Mouse (Mus musculus): ENCODE data around the gene Megf9. TPM values are rescaled to one million over a fixed set of nuclear protein-coding genes. Genes with fewer than 3 reads are reported as not detected.

Gene Megf9
- polyA plus RNA-seq, 1 experiment: 9.9 TPM

DNA sequence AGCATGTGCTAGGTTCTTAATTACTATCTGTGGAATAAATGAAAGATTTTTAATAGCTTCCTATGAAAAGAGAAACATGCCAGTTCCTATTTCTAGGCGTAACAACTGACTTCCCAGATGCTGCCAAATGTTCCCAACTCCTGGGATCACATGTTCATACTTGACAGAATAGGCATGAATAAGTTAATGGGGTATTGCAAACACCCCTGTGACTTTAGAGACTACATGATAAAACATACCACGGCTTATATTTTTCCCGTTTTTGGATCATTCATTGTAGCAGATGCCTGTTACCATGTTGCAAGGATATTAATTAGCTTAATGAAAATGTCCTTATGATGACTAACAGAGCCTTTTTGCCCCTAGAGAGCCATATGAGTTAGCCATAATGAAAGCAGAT lies 88.0 kb downstream of the Megf9 start:
- DNase-seq (ENCODE audit: low spot score): no peak

DNA sequence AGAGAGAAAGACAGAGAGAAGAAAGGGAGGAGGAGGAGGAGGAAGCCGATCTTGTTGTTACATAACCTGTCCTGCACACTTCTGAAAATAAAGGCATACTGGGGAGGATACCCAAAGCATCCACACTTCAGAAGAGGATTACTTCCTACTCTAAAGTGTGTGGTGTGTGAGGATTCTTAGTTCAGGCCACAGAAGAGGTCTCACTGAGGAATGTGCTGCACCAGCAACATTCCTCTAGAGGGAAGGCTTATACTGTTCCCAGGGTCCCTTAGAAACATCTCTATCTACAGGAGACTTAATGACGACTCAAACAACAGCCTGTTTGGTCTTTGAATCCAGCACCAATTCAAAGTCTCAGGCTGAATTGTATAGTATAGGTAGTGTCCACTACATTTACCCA lies 114.6 kb downstream of the Megf9 start:
- DNase-seq (ENCODE audit: low spot score): no peak

DNA sequence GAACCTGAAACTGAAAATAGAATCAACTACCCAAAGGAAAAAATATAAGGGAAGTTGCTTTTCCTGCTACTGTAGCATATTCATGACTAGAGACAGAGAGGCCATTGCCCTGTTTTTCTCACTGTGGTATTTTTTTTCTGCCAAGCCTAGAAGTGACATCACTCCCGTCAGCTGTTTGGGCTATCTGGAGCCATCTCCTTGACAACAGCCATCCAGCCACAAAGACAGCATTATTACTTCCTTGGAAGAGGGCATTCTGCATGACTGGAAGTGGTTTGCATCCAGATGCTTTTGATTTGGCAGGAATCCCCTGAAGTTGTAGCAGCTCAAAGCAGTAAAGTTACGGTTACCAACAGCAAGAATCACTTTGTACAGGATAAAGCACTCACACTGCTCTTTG lies 122.7 kb downstream of the Megf9 start:
- DNase-seq (ENCODE audit: low spot score): no peak

DNA sequence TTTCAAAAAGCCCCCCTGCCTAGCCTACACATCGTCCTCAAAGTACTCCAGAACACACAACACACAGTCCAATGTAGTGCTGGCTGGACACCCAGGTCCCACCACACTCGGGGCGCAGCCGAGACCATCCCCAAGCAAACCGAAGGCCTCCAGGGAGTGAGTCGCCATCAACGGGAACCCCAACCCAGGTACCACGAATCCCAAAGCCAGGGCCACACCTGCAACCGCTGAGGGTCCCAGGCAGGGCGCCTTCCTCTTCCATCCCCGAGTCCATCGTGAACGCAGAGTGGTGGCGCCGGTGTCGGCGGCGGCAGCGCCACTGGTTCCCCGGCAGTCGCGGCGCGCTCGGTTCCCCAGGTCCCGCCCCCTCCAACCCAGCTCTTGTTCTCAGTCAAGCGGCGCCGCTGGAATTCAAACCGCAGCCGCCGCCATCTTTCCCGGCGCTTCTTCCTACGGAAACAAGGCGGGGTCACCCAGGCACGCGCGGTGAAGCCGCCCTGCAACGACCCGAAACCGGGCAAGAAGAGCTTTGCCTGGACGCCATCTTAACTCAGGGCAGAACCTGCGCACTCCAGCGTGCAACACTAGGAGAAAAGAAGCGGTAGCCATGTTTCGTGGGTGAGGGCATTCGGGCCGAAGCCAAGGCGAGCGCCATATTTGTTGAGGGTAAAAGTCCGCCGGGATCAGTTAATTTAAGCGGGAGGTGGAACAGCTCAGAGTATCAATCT lies 124.6 kb downstream of the Megf9 start, which contains the start of gene Cdk5rap2:
TSS of gene Cdk5rap2 (minus strand) at position 450 of the 728 bp plus-strand sequence.
- peak; percentile 90 for DNase-seq (ENCODE audit: low spot score)

DNA sequence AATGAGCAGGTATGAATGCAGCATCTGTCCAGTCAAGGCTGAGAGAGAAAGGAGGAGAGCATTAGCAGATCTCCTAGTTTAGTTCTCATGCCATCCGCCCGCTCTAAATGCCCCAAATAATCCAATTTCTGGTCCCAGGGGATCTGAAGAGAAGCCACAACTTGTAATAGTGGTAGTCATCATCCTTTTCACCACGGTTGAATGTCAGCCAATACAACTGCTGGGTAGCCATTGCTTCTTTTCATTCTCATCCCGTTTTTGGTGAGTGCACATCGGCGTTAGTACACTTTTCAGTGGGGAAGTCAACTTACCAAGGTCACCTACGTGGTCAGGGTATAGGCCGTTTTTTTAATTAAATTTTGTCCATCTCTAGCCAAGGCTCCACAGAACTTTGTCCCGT lies 125.3 kb downstream of the Megf9 start:
- no peak for DNase-seq (ENCODE audit: low spot score)

DNA sequence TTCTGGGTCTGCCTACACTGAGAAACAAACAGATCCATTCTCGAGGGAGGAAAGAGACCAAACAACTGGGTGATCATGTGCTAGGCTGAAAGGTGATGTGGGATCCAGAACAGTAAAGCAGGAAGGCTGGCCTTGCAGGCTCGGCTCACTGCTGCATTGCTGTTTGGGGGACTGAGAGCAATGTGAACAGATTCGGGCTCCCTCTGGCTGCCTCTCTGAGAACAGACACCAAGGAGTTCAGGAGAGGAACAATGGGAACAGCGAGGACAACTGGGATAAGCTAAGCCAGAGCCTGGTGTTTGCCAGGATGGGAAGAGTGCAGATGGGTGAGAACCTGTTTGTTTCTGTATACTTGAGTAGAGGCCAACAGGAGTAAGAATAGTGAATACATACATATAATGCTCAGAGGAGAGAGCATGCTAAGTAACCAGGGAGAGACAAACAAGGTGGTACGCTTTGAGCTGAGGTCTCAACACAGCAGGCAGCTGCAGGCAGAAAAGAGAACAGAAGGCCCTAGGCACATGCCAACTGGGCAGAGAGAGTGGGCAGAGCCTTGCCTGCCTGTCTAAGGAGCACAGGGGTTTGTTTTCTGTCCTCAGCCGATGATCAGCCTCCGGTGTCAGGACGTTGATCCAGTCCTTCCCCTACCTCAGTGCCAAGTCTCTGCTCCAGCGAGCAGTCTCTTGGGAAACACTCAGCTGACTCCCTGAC lies 132.5 kb downstream of the Megf9 start:
- DNase-seq (ENCODE audit: low spot score): no peak

DNA sequence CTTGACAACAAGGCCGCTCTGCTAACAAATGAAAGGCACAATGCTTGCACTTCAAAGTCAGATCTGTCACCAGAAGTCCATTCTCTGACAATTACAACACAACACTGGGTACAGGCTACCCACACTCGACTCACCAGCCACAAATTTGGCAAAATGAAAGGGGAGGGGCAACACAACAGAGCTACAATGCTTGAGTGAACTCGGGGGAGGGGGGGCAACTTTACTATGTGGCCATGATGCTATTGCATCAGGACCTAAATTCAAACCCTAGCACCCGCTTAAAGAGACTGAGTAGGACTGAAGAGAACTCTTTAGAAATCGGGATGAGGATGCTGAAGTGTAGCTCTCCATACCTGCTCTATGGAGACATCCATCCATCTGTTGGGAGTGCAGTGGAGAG lies 135.3 kb downstream of the Megf9 start:
- no peak for DNase-seq (ENCODE audit: low spot score)

DNA sequence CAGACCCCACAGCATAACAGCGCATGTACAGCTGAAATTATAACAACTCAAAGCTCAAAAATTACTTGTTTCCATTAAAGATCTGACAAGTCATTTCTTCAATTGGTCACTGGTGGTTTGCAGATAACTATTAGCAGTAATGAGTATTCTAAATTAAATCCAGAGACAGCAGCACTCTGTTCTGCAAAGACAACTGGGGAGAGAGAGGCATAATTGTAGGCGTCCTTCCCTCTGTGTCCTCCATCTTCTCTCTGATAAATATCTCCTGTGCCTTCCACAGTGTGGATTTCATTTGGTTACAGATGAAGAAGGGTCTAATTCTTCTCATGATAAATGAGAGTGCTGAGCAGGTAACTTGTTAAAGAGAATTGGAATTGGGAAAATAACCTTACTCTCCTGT lies 135.7 kb downstream of the Megf9 start:
- no peak for DNase-seq (ENCODE audit: low spot score)

DNA sequence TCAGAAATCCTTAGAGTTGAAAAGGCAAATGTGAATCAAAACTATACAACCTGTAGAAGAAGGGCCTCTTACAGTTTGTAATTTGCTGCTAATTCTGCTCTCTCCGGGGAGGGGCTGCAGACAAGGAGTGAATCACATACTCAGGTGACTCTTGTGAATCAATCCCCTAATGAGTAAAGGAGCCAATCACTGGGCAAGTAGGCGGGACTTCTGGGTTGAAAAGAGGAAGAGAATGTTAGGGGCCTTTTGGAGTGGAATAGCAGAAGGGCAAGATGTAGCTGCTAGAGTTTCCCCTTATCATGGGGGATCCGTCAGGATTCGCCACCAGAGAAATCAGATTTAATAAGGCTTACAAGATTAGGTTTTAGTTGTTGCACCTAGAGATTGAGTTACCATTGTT lies 136.7 kb downstream of the Megf9 start:
- DNase-seq (ENCODE audit: low spot score): no peak

DNA sequence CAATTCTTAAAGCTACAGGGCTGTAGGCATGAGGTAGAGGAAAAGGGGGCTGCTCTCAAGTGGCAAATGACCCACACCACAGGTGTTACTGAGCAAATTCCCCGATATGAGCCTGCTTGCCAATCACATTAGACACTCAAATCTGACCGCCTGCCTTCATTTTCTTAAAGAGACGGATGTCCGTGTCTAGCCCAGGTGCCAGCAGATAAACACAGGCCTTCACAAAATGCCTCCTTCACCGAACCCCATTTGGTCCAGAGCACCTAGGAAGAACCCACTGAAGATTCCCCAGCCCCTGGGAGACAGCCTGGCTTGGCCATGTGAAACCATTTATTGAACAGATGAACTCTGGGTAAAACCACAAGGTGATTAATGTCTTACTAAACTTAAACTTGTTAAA lies 138.1 kb downstream of the Megf9 start:
- no peak for DNase-seq (ENCODE audit: low spot score)

DNA sequence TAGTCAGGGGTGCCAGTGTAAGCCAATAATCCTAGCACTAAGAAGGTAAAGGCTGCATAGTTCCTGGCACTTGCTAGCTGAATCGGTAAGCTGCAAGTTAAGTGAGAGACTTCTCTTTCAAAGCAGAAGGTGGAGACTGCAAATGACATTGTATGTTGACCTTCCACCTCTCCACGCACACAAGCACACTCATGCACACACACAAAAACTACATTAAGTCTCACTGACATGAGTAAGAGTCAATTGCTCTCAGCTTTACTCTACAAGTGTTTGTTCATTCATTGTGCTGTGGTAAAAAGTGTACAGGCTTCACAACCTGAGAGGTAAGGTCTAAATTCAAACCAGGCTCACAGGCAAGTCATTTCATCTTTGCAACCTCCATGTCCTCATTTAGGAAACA lies 140.1 kb downstream of the Megf9 start:
- DNase-seq (ENCODE audit: low spot score): no peak

DNA sequence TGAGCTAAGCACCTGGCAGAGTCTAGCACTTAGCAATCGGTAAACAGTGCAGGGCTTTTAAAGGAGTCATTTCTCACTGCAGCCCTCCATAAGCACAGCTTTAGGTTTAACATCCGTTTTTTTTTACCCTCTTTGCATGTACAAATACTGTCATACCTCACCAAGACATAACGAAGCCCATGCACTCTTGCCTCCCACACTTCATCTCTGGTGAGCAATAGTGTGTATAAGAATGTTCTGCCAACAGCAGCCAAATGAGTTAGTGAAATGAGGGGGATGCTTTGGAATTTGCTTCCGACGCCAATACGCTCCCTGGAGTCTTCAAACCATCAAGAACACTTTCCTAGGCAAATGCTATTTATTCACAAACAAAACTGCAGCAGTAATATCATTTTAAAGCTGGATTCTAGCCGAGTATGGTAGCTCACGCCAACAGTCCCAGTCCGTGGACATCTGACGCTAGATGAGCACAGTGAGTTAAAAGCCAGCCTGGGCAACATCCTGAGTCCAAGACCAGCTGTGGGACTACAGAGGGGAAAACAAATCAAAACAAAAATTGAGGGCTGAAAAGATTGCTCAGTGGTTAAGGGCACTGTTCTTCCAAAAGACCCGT lies 142.9 kb downstream of the Megf9 start:
- DNase-seq (ENCODE audit: low spot score): no peak

DNA sequence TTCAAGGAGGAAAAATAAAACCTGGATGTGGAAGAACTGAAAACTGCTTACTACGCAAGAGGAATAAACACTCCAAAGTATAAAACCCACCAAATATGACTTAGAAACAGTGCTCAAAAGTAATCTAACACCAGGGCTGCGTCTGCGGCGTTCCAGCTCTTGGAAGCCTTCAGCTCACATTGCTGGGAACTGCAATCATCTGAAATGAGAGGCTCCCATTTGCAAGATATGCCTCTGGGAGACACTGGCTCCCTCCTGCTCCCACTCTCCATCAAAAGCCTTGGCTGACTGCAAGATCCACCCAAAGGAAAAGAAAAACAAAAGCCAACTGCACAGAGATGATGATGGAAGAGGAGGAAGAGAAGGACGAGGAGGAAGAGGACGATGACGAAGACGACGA lies 143.7 kb downstream of the Megf9 start:
- no peak for DNase-seq (ENCODE audit: low spot score)

DNA sequence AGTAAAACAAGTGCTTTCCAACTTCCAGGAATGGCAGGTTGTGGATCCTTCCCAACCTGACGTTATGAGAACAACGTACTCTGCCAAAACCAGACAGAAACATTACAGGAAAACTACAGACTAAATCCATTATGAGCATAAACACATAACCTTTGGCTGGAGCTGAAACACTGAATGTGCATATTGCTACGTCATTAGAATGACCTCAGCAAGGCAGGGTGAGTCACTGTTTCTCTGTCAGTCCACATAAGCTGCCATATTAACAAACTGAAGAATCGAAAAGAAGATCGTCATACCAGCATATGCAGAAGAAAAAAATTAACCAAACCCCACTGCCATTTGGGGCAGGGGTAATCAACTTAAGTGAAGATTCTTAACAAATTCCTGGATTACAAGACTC lies 148.6 kb downstream of the Megf9 start:
- no peak for DNase-seq (ENCODE audit: low spot score)

DNA sequence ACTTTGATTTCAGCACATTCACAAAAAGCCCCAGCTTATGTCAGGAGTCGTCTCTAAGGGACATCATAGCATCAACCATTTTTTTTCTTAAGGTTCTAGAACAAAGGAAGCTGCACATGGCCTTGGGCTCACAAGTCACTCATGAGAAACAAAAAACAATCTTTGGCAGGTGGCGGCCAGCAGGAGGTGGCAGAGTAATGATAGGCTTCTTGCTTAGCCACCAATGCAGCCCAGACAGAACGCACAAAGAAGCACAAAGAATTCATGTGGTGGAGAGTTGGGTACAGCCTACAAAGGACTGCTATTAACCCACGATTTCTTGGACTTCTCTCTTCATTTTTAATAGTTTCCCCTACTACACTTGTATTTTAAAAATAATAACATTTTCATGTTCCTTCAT lies 157.4 kb downstream of the Megf9 start:
- DNase-seq (ENCODE audit: low spot score): no peak

Other genes starting within 250 kb of the Megf9 start
- 5.7 and 8.0 TPM in 2 replicates for gene Cdk5rap2, start 124.6 kb downstream of the Megf9 start, polyA plus RNA-seq (2012; rRNA removed)

All from urinary bladder, adult 2 months (tissue).